Mouse (Mus musculus): ENCODE measurements around the gene Sult6b2.

Gene Sult6b2

DNA sequence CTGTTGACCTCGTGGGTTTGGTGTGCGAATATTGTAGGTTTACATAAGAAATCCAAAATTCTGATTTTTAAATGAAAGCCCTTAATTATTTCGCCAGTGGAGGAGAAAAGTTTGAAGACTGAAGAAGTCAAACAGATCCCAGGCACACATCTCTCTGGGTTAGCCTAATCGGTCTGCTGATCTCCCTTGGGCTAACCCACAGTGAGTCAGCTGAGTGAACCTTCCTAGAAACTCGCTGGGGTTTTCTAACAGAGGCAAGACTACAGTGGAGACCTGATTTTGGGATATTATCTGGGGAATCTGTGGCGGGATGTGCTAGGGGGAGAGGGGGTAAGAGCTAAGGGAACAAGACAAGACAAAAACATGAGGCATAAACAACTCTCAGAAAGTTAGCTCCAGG lies 5.9 kb upstream of the Sult6b2 start:
- DNase-seq (ENCODE audit: low read depth, low spot score) = no peak

DNA sequence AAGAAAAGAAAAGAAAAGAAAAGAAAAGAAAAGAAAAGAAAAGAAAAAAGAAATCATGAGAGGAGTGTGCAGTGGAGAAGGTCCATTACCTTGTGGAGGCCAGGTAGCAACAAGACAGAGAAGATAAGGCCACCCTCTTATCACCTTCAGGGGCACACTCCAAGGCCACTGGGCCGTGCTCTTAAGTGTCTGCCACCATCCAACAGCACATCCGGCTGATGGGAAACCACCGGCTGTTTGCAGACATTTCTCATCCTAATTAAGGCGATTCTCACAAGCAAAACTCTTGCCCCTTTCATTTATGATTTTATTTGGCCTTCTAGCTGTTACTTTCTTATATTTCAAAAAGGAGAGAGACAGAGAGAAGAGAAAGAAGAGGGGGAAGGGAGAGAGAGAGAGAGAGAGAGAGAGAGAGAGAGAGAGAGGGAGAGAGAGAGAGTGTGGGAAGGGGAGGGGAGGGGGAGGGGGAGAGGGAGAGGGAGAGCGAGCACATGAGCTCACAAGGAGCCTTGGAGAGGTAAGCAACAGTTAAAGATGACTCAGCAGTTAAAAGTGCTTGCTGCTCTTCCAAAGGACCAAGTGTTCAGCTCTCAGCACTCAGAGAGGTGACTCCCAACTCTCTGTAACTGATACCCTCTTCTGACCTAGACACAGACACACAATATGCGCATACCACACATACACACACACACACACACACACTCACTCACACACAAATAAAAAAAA lies 5.2 kb upstream of the Sult6b2 start:
- DNase-seq (ENCODE audit: low read depth, low spot score) = peak; percentile 78

DNA sequence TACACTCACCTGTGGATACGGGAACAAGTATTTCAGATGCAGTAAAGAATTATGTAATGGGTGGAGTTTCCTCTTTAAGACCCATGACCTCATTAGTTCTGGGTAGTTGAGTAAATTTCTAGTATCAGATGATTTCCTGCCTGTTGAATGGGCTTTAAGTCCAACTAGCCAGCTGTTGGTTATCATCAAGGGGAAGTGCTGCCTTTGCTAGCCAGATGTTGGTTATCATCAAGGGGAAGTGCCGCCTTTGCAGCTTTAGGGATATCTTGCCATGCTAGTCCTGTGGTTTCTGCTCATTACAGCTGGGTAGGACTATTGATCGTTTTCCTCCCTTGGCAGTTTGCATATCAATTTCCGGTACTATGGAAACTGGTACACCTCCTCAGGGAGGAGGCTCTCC lies 2.0 kb upstream of the Sult6b2 start:
- DNase-seq (ENCODE audit: low read depth, low spot score) = no peak

- DNase-seq (ENCODE audit: low read depth, low spot score) = no peak
These were observed 1.4 kb downstream of the Sult6b2 start for GRCm38 (mm10) chr6:142802617-142803525.

- DNase-seq (ENCODE audit: low read depth, low spot score) = no peak
These were observed 2.6 kb downstream of the Sult6b2 start for GRCm38 (mm10) chr6:142801687-142802086.

GRCm38 (mm10) chr6:142799704-142800374 lies 4.5 kb downstream of the Sult6b2 start:
- DNase-seq (ENCODE audit: low read depth, low spot score) = no peak

- no peak for DNase-seq (ENCODE audit: low read depth, low spot score)
These were observed 5.5 kb downstream of the Sult6b2 start for GRCm38 (mm10) chr6:142798837-142799236.

DNA sequence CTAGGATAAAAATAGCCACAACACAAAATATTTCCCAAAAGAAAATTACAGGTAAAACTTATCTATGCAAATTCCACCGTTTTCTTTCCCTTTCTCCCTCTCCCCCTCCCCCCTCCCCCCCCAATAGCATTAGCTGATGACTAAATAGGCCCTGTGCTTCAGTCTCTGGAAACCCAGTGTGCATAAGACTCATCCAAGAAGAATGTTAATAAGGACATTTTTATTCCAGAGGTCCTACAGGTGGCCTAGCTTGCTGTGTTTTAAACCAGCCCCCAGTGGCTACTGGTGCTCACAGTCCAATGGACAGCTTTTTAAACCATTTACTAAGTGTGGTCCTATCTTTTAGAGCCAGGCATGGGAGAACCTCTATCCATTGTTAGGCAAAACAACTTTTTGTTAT lies 6.3 kb downstream of the Sult6b2 start:
- DNase-seq (ENCODE audit: low read depth, low spot score) = no peak

DNA sequence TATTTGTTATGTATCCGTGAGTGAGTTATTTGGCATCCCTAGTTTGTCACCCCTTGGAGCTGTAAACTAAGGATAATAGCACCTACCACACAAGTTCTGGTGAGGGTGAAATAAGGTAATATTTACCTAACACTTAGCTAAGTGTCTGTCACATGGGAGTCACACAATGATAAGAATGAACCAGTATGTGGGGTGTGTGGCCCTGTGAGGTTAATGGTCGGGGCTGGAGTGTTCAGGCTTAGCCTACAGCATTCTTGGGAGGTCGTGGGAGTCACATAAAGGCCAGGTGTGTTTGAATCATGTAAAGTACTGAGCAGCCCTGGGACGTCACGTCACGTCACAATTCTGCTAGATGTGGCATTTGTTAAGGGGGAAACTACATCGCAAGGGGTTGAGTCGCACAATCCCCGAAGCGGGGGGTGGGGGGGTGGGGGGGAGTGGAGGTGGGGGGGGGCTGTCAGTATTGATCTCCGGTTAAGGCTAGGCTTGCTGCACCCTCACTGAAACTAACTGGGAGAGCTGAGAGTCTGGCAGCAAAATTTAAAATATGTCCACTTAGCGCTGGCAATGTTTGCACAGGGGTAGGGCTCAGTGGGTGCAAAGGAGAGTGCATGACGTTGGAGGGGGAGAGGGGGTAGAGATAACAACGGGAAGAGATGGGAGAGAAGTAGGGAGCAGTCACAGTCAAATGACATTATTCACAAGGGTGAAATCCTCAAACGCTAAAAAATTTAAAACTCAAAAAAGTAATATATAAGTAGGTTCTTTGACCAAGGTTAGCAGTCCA lies 8.5 kb downstream of the Sult6b2 start:
- no peak for DNase-seq (ENCODE audit: low read depth, low spot score)

- DNase-seq (ENCODE audit: low read depth, low spot score) = no peak
These were observed 9.2 kb downstream of the Sult6b2 start for GRCm38 (mm10) chr6:142795087-142795486.

- DNase-seq (ENCODE audit: low read depth, low spot score) = no peak
These were observed 10.8 kb downstream of the Sult6b2 start for GRCm38 (mm10) chr6:142793468-142793867.

DNA sequence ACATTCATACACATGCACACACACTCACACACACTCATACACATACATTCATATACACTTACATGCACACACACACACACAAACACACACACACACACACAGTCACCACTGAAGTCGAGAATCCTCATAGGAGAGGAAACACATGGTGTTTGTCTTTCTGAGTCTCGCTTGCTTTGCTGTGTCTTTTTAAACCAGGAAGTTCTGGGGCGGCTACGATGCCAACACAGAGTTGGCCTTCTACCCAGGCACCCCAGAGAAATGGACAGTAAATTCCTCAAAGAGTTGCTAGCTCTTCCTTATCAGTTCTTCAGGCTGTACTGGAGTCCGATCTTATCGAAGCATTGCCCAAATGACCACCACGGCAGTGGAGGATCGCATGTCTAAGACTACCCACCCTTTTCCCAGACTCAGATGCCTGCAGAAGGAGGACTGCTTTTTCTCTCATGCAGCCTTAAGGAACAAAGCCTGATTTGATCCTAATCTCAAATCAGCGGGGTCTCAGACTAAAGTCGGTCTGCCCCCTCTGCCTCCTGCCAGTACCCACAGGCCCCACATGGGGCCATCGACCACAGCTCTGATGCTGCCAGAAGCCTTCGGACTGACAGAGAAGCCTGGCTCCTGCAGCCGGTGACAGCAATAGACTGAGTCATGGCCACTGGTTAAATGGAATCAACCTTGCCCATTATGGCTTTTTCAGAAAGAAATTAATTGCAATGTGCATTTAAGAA lies 11.9 kb downstream of the Sult6b2 start:
- DNase-seq (ENCODE audit: low read depth, low spot score) = no peak

DNA sequence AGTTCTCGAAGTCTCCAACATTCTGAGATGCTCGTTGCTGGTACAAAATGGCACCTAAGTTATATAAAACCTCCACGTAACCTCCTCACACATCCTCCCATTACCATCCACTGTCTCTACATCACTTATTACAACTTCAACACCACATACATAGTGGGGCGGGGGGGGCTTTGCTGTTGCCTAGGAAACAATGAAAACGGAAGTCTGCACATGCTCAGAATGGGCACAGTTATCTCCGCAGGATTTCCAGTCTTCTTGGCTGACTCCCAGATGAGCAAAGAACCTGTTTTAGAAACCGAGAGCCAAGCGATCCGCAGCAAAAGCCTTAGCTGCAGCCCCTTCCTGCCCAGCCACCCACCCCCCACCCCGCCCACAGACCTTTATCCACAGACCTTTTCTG lies 14.6 kb downstream of the Sult6b2 start:
- DNase-seq (ENCODE audit: low read depth, low spot score) = no peak

GRCm38 (mm10) chr6:142788042-142788987 lies 16.0 kb downstream of the Sult6b2 start:
- peak; percentile 82 for DNase-seq (ENCODE audit: low read depth, low spot score)

- DNase-seq (ENCODE audit: low read depth, low spot score) = no peak
These were observed 18.2 kb downstream of the Sult6b2 start for GRCm38 (mm10) chr6:142786106-142786505.

DNA sequence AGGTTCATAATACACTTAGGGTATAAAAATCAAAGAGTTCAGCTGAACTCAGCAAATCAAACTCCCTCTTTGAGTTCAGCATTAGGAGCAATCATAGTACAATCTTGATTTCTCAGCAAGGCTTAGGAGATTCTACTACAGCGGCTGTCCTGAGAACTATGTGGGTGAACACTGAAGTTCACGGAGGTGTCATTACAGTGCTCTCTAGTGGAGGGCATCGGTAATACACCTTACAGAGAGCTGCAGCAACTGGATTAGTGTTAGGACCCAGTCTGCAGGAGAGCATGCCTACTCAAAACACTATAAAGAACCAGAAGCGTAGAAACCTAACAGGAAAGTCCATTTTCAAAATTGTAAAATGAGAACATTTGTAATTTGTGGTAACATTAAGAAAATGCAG lies 19.0 kb downstream of the Sult6b2 start:
- peak; percentile 90 for DNase-seq (ENCODE audit: low read depth, low spot score)

GRCm38 (mm10) chr6:142781286-142781685 lies 23.0 kb downstream of the Sult6b2 start:
- no peak for DNase-seq (ENCODE audit: low read depth, low spot score)

GRCm38 (mm10) chr6:142780574-142781033 lies 23.7 kb downstream of the Sult6b2 start:
- DNase-seq (ENCODE audit: low read depth, low spot score) = no peak

DNA sequence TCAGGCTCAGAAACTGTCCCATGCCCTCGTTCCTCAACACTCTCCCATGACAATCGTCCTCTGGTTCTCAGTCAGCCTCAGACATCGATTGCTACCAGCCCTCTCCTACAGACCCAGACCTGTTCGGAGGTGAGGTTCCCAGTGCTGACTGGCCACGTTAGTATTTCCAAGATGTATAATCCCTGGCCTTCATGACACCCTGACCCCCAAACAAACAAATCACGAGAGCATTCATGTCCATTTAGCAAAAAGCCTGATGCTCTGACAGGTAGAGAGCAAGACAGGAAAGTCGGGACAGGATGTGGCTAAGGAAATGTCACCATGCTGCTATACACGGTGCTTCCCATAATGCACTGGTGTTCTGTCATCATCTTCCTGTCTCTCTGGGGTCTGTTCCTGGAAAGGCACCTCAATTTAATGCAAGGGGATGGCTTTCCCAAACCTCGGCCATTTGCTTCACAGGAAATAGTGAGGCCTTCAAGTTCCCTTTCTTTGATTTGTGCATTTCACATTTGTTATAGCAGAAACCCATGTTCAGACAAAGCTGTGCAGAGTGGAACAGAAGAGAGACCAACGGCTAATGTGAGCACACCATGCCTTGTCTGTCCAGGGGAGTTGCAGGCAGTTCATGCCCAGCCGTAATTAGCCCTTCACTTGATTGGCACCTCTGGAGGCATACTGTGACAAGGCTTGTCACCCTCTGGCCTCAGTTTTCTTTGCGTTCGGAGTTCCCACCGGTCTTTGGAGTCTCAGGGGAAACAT lies 24.3 kb downstream of the Sult6b2 start:
- DNase-seq (ENCODE audit: low read depth, low spot score) = no peak

Data from ES-CJ7 (cell line).